Mouse (Mus musculus) left cerebral cortex, postnatal 14 days (tissue): ENCODE measurements around the gene Pde8b. TPM values are rescaled to one million over a fixed set of nuclear protein-coding genes. Genes with fewer than 3 reads are reported as not detected.
A peak's percentile ranks its signal among the peaks of the same experiment; 100 is the strongest.

Experiments
- DNase-seq, 2 experiments: peaks; one replicate each; pipeline ENCODE4 v3.0.0; 2021 to 2022; ENCODE audit warnings: low spot score in 2 of 2, mixed read lengths in 1 of 2
- intact Hi-C: fragments of 180-260 bp; cut with DNase I; formaldehyde crosslinking; loops from one replicate; pipeline ENCODE4 v1.15.1; 2025
- total RNA-seq, 2 experiments: library from RNA; stranded (reverse); gene quantifications; 2 replicates each; pipeline ENCODE4 v1.2.3; 2021

Pde8b gene
- total RNA-seq, 2 experiments from 2014 or later, result 109 to 114 TPM

DNA sequence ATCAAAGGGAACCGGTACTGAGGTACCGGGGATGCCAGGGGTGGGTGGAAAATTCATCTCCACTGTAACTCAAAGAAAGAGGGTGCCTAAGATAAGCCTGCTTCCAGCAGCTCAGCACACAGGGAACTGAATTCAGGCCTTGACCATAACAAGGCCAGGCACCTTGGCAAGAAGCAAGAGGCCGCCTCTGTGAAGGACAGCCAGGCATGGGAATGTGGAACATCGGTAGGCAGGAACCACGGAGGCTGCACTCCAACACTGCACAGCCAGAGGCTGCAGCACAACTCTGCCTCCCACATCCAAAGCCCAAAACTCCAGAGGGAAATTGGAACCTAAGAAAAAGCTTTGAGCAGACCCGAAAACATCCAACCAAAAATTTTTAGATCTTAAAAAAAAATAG lies 75.9 kb downstream of the Pde8b start:
- intact Hi-C loops, result no loop called here

DNA sequence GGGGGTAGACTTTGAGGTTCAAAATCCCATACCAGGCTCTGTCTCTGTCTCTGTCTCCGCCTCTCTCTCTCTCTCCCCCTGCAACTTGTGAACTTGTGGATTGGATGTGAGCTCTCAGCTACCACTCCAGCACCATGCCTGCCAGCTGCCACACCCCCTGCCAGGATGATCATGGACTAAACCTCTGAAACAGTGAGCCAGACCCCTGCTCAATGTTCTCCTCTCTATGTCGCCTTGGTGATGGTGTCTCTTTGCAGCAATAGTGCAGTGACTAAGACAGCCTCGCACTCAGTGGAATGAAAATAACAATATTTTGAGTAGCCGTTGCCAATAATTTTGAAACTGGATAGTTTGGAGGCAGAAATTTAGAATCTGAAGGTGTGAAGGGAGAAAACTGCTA lies 77.8 kb downstream of the Pde8b start:
- DNase-seq, result no peak
- intact Hi-C loops, result no loop called here

More for the DNA sequence above, 75.9 kb downstream of the Pde8b start:
- DNase-seq, result peak in 1 of 2 experiments; percentile 44

DNA sequence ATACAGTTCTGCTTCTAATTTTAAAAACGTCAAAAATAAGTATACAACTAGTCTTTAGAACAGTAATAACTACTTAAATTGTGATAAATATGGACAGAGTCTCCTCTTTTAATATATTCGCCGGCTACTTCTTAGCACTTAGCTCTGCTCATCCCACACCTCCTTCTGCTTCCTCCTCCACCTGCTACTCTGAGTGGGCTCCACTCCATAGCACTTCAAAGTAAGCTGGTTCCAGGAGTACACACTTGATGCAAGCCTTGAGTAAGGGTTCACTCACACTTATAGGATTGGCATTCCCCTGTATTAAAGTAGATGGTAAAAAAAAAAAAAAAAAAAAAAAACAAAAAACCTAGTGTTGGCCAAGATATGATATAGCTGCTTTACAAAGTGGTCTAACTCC lies 89.9 kb downstream of the Pde8b start:
- intact Hi-C loops, result no loop called here
- no peak for DNase-seq

DNA sequence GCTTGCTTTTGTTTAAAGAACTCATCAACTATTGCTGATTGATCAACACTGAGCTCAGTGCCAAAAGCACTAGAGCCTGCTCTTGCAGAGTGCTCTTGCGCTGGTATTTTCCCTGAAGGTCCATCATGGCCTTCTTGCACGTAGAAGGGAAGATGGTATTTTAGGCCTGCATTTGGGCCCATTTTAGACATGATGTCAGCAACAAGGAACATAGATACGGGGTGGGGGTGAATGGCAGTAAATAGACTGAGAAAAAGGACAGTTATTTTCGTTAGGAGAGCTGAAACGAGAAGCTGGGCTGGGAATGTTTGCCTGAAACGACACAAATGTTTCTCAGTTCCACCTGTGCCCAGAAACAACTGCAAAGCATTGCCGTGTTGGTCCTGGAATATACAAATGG lies 91.2 kb downstream of the Pde8b start:
- DNase-seq, result peak in 1 of 2 experiments; percentile 75
- intact Hi-C loops, result no loop called here

DNA sequence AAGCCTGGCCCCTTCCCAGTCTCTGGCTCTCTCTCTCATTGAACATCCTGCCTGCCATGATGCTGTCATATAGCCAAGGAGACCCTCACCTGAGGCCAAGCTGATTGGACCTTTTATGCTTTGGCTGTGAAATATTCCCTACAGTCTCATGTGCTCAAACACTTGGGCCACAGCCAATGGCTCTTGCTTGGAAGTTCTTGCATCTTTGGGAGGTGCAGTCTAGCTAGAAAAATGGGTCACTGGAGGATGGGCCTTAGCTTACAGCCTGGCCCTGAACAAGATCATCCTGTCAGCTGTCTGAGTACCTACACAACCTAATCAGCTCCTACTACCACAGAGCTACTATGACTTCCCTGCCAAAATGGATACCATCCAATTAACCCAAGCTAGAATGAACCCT lies 105.4 kb downstream of the Pde8b start:
- DNase-seq, result no peak
- intact Hi-C loops, result no loop called here

DNA sequence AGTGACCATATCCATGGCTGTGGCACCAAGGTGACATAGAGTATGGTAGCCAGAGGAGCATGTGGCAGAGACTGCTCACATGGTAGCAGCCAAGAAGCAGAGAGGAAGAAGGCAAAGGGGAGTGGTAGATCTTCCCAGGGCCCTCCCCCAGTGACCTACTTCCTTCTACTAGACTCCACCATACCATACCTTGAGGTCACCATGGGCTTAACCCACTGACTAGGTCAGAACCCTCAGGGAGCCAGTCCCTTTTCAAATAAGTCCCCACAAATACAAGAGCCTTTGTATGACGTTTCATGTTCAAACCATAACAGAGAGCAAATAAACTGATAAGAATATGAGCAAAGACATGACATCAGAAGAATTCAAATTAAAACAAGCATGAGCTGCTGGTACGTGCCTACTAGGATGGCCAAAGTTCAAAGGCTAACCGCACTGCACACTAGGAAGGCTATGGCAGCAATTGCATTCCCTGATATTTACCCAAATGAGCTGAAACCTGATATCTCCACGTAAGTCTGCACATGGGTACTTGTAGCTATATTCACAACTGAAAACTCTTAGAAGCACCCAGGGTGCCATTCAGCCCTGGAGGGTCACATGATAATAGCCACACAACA lies 109.6 kb downstream of the Pde8b start:
- intact Hi-C loops, result no loop called here
- DNase-seq, result no peak

DNA sequence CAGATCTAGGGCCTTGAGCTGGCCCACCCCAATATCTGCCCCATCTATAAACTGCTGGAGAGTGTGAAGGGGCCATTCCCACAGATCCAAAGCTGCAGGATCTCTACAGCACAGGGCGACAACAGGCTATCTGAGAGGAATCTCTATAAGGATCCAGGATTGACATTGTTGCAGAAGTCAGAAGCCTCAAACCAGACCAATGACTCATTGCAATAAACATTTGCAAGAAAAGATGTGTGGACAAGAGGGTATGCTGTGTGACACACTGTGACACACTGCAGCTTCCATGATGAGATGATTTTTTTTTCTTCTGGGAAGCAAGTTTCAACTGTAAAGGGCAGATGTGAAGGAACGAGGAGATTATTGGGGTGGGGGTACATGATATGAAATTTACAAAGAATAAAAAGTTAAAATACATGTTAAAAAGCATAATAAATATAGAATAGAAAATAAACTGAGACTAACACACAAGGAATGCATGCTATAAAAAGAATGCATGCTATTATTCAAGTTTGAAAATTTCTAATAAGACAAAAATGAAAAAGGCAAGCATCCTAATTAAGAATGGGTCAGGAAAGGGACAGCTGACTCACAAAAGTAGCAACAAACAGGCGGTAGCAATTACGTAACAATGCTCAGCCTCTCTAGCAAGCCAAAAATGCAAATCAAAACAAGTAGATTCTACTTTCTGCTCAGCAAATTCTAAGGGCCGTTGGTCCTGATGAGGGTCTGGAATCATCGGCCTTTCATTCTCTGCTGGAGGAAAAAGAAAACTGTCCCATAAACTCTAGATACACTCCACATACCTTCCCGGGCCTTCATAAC lies 114.6 kb downstream of the Pde8b start:
- intact Hi-C loops, result no loop called here
- no peak for DNase-seq

DNA sequence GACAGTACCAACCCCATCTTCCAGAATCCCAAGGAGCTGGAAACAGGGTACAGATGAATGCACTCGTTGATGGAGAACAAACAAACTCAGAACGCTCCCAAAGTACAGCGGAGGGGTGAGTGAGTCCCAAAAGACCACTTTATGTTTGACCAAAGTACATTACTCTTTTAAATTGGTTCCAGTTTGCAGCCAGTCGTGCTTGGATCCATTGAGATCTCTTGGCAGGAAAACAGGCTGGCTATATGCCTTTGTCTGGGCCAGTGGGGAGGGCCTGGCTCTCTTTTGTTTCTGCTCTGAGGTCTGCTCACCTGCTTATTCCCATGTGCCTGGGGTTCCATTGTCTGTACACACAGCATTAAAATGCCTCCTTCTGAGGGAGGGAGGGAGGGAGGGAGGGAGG lies 118.3 kb downstream of the Pde8b start:
- no peak for DNase-seq

DNA sequence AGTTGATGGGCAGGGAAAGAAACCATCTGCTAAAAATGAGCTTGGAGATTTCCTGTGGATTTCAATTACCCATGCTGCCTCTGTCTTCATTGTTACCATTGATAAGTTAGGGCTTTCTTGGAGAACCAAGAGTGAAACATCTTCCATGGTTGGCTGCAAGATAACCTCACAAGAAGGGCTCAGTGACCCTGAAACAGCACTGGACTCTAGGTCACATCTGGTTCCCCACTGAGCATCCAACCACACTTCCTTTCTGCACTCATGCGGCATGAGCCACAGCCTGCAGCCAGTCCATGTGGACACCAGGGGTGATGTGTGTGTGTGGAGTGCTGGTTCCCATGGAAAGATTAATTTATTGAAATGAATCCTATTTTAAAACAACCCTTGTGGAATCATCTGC lies 119.1 kb downstream of the Pde8b start:
- DNase-seq, result no peak
- intact Hi-C loops, result no loop called here

More for the DNA sequence above, 118.3 kb downstream of the Pde8b start:
- intact Hi-C loops, result no loop called here

DNA sequence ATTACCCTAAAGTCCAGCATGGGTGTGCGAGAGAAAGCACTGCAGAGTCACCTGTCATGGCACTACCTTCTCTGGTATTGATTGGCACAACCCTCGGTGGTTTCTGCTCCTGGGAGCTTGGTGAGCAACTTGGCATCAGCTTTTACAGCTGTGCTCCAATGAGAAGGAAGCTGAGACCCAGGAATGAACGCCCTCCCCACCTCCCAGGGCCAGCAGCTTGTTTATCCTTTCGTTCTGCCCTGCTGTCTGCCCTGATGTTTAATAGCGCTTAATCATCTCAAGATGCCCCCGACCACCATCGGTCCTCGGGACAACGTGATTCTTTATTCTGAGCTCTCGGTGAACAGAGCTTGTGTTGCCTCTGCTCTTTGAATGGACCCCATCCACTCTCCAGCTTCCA lies 122.8 kb downstream of the Pde8b start:
- intact Hi-C loops, result no loop called here
- no peak for DNase-seq

DNA sequence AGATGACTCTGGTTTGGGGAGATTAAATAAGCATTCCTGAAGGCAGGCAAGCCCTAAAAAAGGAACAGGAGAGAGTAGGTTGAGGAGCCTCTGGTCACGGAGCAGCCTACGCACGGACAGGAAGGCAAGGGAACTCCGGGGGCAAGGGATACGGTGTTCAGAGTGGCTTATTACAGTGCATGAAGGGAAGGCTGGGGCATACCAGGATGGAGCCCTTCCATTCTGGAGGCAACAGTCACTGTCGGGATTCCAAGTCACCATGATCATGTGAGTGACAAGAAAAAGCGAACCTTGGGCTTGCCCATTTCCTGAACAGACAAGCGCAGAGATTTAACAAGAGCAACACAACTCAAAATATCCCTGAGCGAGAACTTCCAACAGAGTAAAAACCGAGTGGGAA lies 123.3 kb downstream of the Pde8b start:
- no peak for DNase-seq
- intact Hi-C loops, result no loop called here

DNA sequence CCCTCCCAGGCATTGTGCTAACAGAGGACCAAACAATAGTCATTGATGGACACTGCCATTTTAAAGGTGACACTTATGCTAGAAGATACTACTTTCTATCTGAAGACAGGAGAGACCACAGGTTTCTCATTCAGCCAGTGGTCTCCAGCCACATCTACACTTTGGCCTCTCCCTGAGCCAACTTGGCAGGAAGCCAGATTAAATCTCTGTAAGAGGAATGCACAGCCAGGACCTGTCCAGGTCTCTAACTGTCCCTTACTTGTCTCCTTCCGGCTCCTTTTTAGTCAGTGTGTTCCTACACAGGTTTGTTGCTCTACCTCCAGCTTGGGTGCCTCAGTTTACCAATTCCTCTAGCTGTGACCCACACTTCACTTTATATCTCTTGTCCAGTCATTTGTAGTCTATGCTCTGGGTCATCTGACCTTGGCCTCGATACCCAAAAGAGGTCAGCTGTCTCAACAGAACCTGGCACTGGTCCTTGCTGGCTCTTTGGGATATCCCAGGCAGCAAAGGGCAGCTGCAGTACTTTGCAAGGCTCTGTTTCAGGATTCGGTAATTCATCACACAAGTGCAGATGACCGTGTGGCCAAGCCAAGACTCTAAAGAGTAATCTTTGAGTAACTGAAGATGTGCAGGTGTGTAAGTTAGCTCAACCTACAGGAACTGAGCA lies 124.5 kb downstream of the Pde8b start:
- intact Hi-C loops, result no loop called here
- no peak for DNase-seq

DNA sequence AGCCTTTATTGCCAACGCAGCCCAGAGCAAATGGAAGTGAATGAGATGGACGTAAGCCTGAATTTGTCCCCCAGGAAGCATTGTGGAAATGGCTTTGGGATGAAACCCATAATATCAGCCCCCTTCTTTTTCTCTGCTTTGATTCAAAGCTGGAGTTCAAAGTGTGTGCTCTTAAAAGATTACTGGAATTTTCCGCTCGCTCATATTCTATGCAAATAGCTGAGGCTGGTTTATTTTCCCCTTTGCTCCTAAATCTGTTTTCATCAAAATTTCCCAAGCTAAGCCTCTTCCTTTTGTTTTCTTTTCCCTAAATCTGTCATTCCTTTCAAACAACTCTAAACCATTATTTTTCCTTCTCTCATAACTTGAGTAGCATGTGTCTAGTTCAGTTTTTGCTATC lies 129.6 kb downstream of the Pde8b start:
- no peak for DNase-seq
- intact Hi-C loops, result no loop called here

DNA sequence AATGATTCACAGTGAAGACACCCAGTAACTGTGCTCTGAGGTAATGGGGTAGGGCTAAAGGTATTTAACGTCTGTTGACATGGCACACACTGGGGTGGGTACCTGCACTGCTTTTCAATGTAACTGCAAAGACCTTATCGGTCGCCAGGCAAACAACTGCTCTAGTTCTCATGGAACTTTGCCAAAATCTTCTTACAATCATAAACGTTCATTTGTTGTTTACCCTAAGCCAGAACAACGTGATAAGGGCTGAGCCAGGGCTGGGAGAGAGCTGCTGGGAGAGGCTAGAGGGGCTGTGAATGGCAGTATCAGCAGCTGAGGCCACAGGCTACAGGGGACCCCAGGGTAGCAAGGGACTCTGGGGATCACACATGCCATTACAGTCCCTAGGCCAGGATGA lies 136.4 kb downstream of the Pde8b start:
- DNase-seq, result no peak
- intact Hi-C loops, result no loop called here

DNA sequence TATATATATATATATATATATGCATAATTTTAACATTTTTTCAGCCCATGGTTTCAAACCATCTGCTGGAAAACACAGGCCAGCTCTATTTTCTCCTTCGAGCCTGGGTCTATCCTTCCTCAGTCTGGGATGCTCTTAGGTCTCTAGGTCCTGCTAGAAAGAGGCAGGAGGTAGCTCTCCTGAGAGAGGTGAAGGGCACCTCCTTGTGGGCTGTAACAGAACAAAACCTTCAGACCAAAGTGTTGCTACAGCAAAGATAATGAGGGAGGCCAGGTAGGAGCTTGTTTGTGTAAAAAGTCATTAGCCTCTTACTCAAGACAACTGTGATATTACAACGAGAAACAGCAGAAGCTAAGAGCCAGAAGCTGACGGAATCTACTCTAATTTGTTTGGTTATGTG lies 140.6 kb downstream of the Pde8b start:
- intact Hi-C loops, result loop anchor here (5.0 kb wide), 1 partner anchor 113 kb away; no protein-coding TSS in a partner anchor
- no peak for DNase-seq

DNA sequence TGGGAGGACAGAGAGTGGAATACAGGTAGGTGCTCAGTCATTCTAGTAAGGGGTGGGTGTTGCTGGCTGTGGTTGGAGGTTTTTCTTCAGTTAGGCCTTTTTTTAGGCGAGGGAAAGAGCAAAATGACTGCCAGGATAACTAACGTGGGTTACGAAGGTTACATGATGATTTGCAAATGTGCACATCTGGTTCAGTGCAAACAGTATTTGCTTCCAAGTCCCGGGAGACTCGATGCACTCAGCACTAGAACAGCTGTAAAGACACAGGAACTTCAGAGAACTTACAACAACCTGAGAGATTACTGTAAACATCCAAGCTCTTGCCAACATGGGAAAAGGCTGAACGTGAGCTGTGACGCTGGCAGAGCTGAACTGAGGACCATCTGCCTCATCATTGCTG lies 142.1 kb downstream of the Pde8b start:
- no peak for DNase-seq
- intact Hi-C loops, result loop anchor here (5.0 kb wide), 1 partner anchor 114 kb away; no protein-coding TSS in a partner anchor

DNA sequence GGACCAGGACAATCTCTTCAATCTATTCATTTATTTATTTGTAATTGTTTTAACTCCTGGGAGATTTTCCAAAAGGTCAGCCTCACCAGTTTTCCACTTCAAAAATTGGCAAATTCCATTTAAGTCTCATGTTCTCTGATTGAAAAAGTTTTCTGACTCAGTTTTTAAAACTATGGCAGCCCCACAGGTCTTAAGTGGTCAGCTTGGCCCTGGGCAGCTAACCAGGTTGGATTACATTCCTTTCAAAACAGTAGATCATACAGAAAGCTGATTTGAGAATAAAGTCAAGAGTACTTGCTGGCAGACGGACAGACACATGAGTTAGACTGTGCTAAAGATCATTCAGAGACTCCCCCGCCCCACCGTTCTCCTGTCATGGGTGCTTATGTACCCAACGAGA lies 145.3 kb downstream of the Pde8b start:
- no peak for DNase-seq
- intact Hi-C loops, result loop anchor here (5.0 kb wide), 1 partner anchor 117 kb away; no protein-coding TSS in a partner anchor

DNA sequence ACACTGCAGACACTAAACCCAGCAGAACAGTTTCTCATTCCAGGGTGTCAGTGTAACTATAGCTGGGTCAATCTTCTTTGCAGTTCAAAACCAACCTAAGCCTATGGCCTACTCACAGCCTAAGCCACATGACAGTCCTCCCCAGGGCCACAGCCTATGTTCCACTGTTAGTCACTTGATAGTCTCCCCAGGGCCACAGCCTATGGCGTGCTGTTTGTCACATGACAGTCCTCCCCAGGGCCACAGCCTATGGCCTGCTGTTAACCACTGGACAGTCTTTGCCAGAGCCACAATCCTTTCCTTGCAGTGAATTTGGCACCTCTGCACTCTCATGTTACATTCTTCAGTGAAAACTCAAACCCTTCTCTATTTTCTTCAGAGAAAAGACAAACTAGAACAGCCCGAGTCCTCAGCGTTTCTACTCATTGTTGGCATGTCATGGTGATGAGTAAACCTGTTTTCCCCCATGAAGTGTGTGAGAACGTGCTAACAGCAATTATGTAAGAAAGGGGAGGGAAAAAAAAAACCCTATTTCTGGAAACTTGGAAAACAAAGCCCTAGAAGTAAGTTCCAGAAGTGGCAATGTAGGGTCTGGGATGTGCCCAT lies 147.0 kb downstream of the Pde8b start:
- intact Hi-C loops, result no loop called here
- peak in 1 of 2 experiments; percentile 50 for DNase-seq

DNA sequence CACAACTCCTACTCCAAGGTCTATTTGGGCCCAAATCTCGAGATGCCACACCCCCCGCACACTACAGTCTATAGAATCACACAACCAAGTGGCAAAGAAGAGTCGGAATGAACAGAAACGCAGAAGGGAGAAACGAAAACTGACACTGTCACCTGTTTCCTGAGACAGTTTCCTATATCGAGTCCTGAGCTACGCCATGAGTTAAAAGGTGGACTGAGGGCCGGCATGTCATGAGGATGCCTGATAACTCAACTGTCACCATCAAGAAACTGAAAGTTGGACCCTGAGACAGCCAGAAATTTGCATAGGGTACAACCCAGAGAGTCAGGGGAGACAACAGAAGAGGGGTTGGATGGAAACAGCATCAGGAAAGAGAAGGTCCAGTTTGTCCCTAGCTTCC lies 148.8 kb downstream of the Pde8b start:
- intact Hi-C loops, result no loop called here
- DNase-seq, result no peak
